Mouse (Mus musculus) heart, embryonic 10.5 days (tissue): Measurements from ENCODE around the gene Emp1. TPM values are rescaled to one million over a fixed set of nuclear protein-coding genes. Genes with fewer than 3 reads are reported as not detected.

Experiments
- DNase-seq: peaks from one replicate; pipeline ENCODE4 v3.0.0-alpha.2; 2017; ENCODE audit warnings: low spot score
- H3K27ac ChIP-seq: fragments of 300-500 bp; sonication (generic); 2 replicates; pipeline ENCODE4 v1.5.1; 2016; ENCODE audit warnings: mild to moderate bottlenecking
- H3K27me3 ChIP-seq: fragments of 300-500 bp; sonication (generic); 2 replicates; pipeline ENCODE4 v1.6.1; 2016; ENCODE audit warnings: mild to moderate bottlenecking; ENCODE audit not compliant: poor library complexity, insufficient read depth, severe bottlenecking
- H3K36me3 ChIP-seq: fragments of 300-500 bp; sonication (generic); 2 replicates; pipeline ENCODE4 v1.6.1; 2016; ENCODE audit warnings: mild to moderate bottlenecking, moderate library complexity
- H3K4me1 ChIP-seq: fragments of 300-500 bp; sonication (generic); 2 replicates; pipeline ENCODE4 v1.6.1; 2016; ENCODE audit warnings: mild to moderate bottlenecking
- H3K4me3 ChIP-seq: fragments of 300-500 bp; sonication (generic); 2 replicates; pipeline ENCODE4 v1.5.1; 2016; ENCODE audit warnings: mild to moderate bottlenecking, moderate library complexity
- H3K9me3 ChIP-seq: fragments of 300-500 bp; sonication (generic); 2 replicates; pipeline ENCODE4 v1.6.1; 2016; ENCODE audit warnings: mild to moderate bottlenecking, moderate library complexity
- WGBS: fragments of 180-500 bp; shearing (Covaris S2); methylation state at CpG from one replicate; pipeline ENCODE4 v1.1.7; 2016; 5-methylcytosine and 5-hydroxymethylcytosine counted together
- polyA plus RNA-seq: library from polyadenylated mRNA; unstranded; fragments of >200 nt; fragmentation: Nextera tagmentation; extraction: Ambion mirVana; gene quantifications from 2 replicates; pipeline ENCODE4 v1.2.1, GENCODE M21; 2016

Emp1 gene
- polyA plus RNA-seq, 1 experiment from 2014 or later, result 5.1 TPM

GRCm38 (mm10) chr6:135397089-135397488 lies 34.7 kb downstream of the Emp1 start:
- Histone ChIP-seq H3K4me3 (no peak overlapping the region), H3K9me3 (no peaks in the 10 kb centered on the region), H3K27ac (no peak overlapping the region), H3K36me3 (no peaks in the 10 kb centered on the region), H3K4me1 (no peaks in the 10 kb centered on the region), H3K27me3 (peaks cover 5% of the 10 kb centered on the region; the same call in 1 of the 2 replicates)
- DNase-seq, result no peak
- 71% methylated on average over 4 of the region's 4 CpGs for WGBS

- no peak overlapping the region for H3K4me3 ChIP-seq
- H3K27ac ChIP-seq, result no peak overlapping the region
- no peaks in the 10 kb centered on the region for H3K36me3 ChIP-seq
- no peaks in the 10 kb centered on the region for H3K9me3 ChIP-seq
- no peak for DNase-seq
- WGBS, result 86% methylated on average over 8 of the region's 8 CpGs
- peaks cover 5% of the 10 kb centered on the region; the same call in 1 of the 2 replicates for H3K27me3 ChIP-seq
- H3K4me1 ChIP-seq, result no peaks in the 10 kb centered on the region
Observed at GRCm38 (mm10) chr6:135397788-135398187, 35.4 kb downstream of the Emp1 start.

- whole genome bisulfite sequencing, result 51% methylated on average over 5 of the region's 5 CpGs
- H3K27ac ChIP-seq, result no peak overlapping the region
- H3K36me3 ChIP-seq, result no peaks in the 10 kb centered on the region
- no peaks in the 10 kb centered on the region for H3K4me1 ChIP-seq
- no peak overlapping the region for H3K4me3 ChIP-seq
- no peak for DNase-seq
- H3K9me3 ChIP-seq, result no peaks in the 10 kb centered on the region
- peaks cover 3% of the 10 kb centered on the region; the same call in 1 of the 2 replicates for H3K27me3 ChIP-seq
Observed at GRCm38 (mm10) chr6:135398801-135399200, 36.5 kb downstream of the Emp1 start.

GRCm38 (mm10) chr6:135400306-135400705 lies 38.0 kb downstream of the Emp1 start:
- H3K9me3 ChIP-seq, result no peaks in the 10 kb centered on the region
- no peak overlapping the region for H3K4me3 ChIP-seq
- no peaks in the 10 kb centered on the region for H3K27me3 ChIP-seq
- 48% methylated on average over 3 of the region's 3 CpGs for WGBS
- no peak overlapping the region for H3K27ac ChIP-seq
- DNase-seq, result no peak
- no peaks in the 10 kb centered on the region for H3K36me3 ChIP-seq
- H3K4me1 ChIP-seq, result 0 out of 2 replicates have a peak, but pooled peaks cover 3% of the 10 kb centered on the region

- Histone ChIP-seq H3K9me3 (no peaks in the 10 kb centered on the region), H3K4me1 (0 out of 2 replicates have a peak, but pooled peaks cover 3% of the 10 kb centered on the region), H3K4me3 (no peak overlapping the region), H3K27ac (no peak overlapping the region), H3K27me3 (no peaks in the 10 kb centered on the region), H3K36me3 (no peaks in the 10 kb centered on the region)
- no peak for DNase-seq
- 57% methylated on average over 11 of the region's 11 CpGs for WGBS
Observed at GRCm38 (mm10) chr6:135405093-135405492, 42.7 kb downstream of the Emp1 start.

GRCm38 (mm10) chr6:135407323-135407722 lies 45.0 kb downstream of the Emp1 start:
- Histone ChIP-seq H3K4me1 (0 out of 2 replicates have a peak, but pooled peaks cover 3% of the 10 kb centered on the region), H3K27me3 (no peaks in the 10 kb centered on the region), H3K27ac (no peak overlapping the region), H3K4me3 (no peak overlapping the region), H3K9me3 (no peaks in the 10 kb centered on the region), H3K36me3 (no peaks in the 10 kb centered on the region)
- 34% methylated on average over 4 of the region's 4 CpGs for WGBS
- no peak for DNase-seq

GRCm38 (mm10) chr6:135411712-135412319 lies 49.5 kb downstream of the Emp1 start:
- no peak overlapping the region for H3K27ac ChIP-seq
- DNase-seq, result peak; percentile 82
- H3K4me3 ChIP-seq, result no peak overlapping the region
- WGBS, result 85% methylated on average over 10 of the region's 10 CpGs
- no peaks in the 10 kb centered on the region for H3K36me3 ChIP-seq
- no peaks in the 10 kb centered on the region for H3K4me1 ChIP-seq
- no peaks in the 10 kb centered on the region for H3K27me3 ChIP-seq
- no peaks in the 10 kb centered on the region for H3K9me3 ChIP-seq

- Histone ChIP-seq H3K36me3 (no peaks in the 10 kb centered on the region), H3K4me3 (no peak overlapping the region), H3K9me3 (no peaks in the 10 kb centered on the region), H3K27ac (no peak overlapping the region), H3K27me3 (no peaks in the 10 kb centered on the region), H3K4me1 (no peaks in the 10 kb centered on the region)
- DNase-seq, result no peak
- 69% methylated on average over 6 of the region's 6 CpGs for WGBS
Observed at GRCm38 (mm10) chr6:135412649-135413048, 50.3 kb downstream of the Emp1 start.

- no peak for DNase-seq
- no peaks in the 10 kb centered on the region for H3K9me3 ChIP-seq
- H3K4me1 ChIP-seq, result no peaks in the 10 kb centered on the region; the same call in 1 of the 2 replicates
- H3K27ac ChIP-seq, result no peak overlapping the region
- no peak overlapping the region for H3K4me3 ChIP-seq
- no peaks in the 10 kb centered on the region for H3K27me3 ChIP-seq
- 25% methylated on average over 5 of the region's 5 CpGs for WGBS
- no peaks in the 10 kb centered on the region for H3K36me3 ChIP-seq
Observed at GRCm38 (mm10) chr6:135417459-135417858, 55.1 kb downstream of the Emp1 start.

- Histone ChIP-seq H3K27me3 (no peaks in the 10 kb centered on the region), H3K4me3 (no peak overlapping the region), H3K27ac (no peak overlapping the region), H3K4me1 (no peaks in the 10 kb centered on the region; the same call in 1 of the 2 replicates), H3K9me3 (no peaks in the 10 kb centered on the region), H3K36me3 (no peaks in the 10 kb centered on the region)
- WGBS, result 68% methylated on average over 8 of the region's 8 CpGs
- no peak for DNase-seq
Observed at GRCm38 (mm10) chr6:135418223-135418824, 56.0 kb downstream of the Emp1 start.

GRCm38 (mm10) chr6:135428246-135428645 lies 65.9 kb downstream of the Emp1 start:
- no peaks in the 10 kb centered on the region for H3K9me3 ChIP-seq
- no peak overlapping the region for H3K4me3 ChIP-seq
- H3K36me3 ChIP-seq, result no peaks in the 10 kb centered on the region
- WGBS, result 72% methylated on average over 2 of the region's 2 CpGs
- H3K4me1 ChIP-seq, result no peaks in the 10 kb centered on the region
- no peak overlapping the region for H3K27ac ChIP-seq
- DNase-seq, result no peak
- no peaks in the 10 kb centered on the region for H3K27me3 ChIP-seq

GRCm38 (mm10) chr6:135429268-135429909 lies 67.0 kb downstream of the Emp1 start:
- no peaks in the 10 kb centered on the region for H3K4me1 ChIP-seq
- no peaks in the 10 kb centered on the region for H3K36me3 ChIP-seq
- H3K9me3 ChIP-seq, result no peaks in the 10 kb centered on the region
- WGBS, result 75% methylated on average over 8 of the region's 8 CpGs
- no peak overlapping the region for H3K27ac ChIP-seq
- no peak for DNase-seq
- H3K27me3 ChIP-seq, result no peaks in the 10 kb centered on the region
- no peak overlapping the region for H3K4me3 ChIP-seq

GRCm38 (mm10) chr6:135430441-135430970 lies 68.2 kb downstream of the Emp1 start:
- H3K4me3 ChIP-seq, result no peak overlapping the region
- WGBS, result 71% methylated on average over 8 of the region's 8 CpGs
- no peak overlapping the region for H3K27ac ChIP-seq
- no peaks in the 10 kb centered on the region for H3K9me3 ChIP-seq
- H3K4me1 ChIP-seq, result no peaks in the 10 kb centered on the region
- H3K27me3 ChIP-seq, result no peaks in the 10 kb centered on the region
- no peak for DNase-seq
- no peaks in the 10 kb centered on the region for H3K36me3 ChIP-seq
